Comparison of ENCODE assay signal across 11 mouse cellular contexts in genomic region chr1:152304487-152305130, GRCm38 (mm10).
DNase-seq lines count a peak whose midpoint lies in the region; ATAC-seq and TF ChIP-seq lines count a peak whose summit lies in the region.
"Had no signal": no experiment of that assay in that cellular context is flagged by ENCODE, and none has a peak within 500 bp of the region (broad histone marks: within the 10 kb centered on the region; RNA-seq: fewer than 3 reads in every experiment).

No protein-coding gene starts in this region.

- H3K4me2 ChIP-seq in forebrain, embryonic 14.5 days (ENCODE audit: low read length): no peak overlapping the region
- H3K4me2 ChIP-seq in heart, embryonic 12.5 days: peak overlapping the region; percentile 45
- no peak overlapping the region for H3K4me2 ChIP-seq in liver, postnatal 0 days (ENCODE audit: low read depth, low read length)

- WGBS in forebrain, embryonic 14.5 days: 74% methylated on average over 14 of the region's 14 CpGs
- WGBS in forebrain, embryonic 10.5 days: 89% methylated on average over 14 of the region's 14 CpGs
- 38% methylated on average over 14 of the region's 14 CpGs for whole genome bisulfite sequencing in heart, embryonic 12.5 days
- WGBS in liver, postnatal 0 days (ENCODE audit: insufficient replicate concordance): 51% methylated on average over 14 of the region's 14 CpGs

- DNase-seq in forebrain, embryonic 14.5 days (ENCODE audit: low spot score): peak; percentile 40
- no peak for DNase-seq in forebrain, embryonic 10.5 days (ENCODE audit: extremely low spot score, low spot score)
- peak; percentile 19 for DNase-seq in right cerebral cortex, adult 18-20 months
- DNase-seq in right cerebral cortex, postnatal 4 days: no peak
- no peak for DNase-seq in B cell, adult 2 months
- no peak for DNase-seq in thymus, postnatal 14 days
- DNase-seq in liver, postnatal 0 days: no peak

- no peaks in the 10 kb centered on the region for H3K9me3 ChIP-seq in forebrain, embryonic 14.5 days (replicated peaks; ENCODE audit: control insufficient read depth, low read length)
- no peaks in the 10 kb centered on the region for H3K9me3 ChIP-seq in forebrain, embryonic 10.5 days
- H3K9me3 ChIP-seq in heart, embryonic 12.5 days (replicated peaks): no peaks in the 10 kb centered on the region
- no peaks in the 10 kb centered on the region for H3K9me3 ChIP-seq in liver, postnatal 0 days (ENCODE audit: low read length)

- no peak overlapping the region for H3K9ac ChIP-seq in forebrain, embryonic 14.5 days (ENCODE audit: low read length)
- H3K9ac ChIP-seq in heart, embryonic 12.5 days: no peak overlapping the region
- H3K9ac ChIP-seq in liver, postnatal 0 days (replicated peaks): no peak overlapping the region

- H3K27ac ChIP-seq in forebrain, embryonic 14.5 days (ENCODE audit: low read depth, low read length): no peak overlapping the region
- H3K27ac ChIP-seq in forebrain, embryonic 10.5 days: no peak overlapping the region
- H3K27ac ChIP-seq in heart, embryonic 12.5 days (ENCODE audit: poor library complexity, severe bottlenecking): peak overlapping the region; percentile 93
- H3K27ac ChIP-seq in liver, postnatal 0 days (ENCODE audit: low read depth): no peak overlapping the region
- H3K27ac ChIP-seq: macrophage had no signal

- ATAC-seq in forebrain, embryonic 14.5 days: no peak
- ATAC-seq in heart, embryonic 12.5 days (ENCODE audit: insufficient number of reproducible peaks, low FRiP score): 0 out of 2 replicates have a peak, but pooled peaks have one; percentile 51
- ATAC-seq in liver, postnatal 0 days: no peak
- ATAC-seq: inflammation-experienced regulatory T-cells, adult 6 months had no signal

- no peaks in the 10 kb centered on the region for H3K4me1 ChIP-seq in forebrain, embryonic 14.5 days (ENCODE audit: control insufficient read depth, insufficient read depth, low read length)
- H3K4me1 ChIP-seq in forebrain, embryonic 10.5 days: no peaks in the 10 kb centered on the region
- peaks cover 22% of the 10 kb centered on the region for H3K4me1 ChIP-seq in heart, embryonic 12.5 days (replicated peaks)
- H3K4me1 ChIP-seq in liver, postnatal 0 days (ENCODE audit: insufficient read depth): no peaks in the 10 kb centered on the region

- no peak overlapping the region for H3K4me3 ChIP-seq in forebrain, embryonic 14.5 days (ENCODE audit: low read depth, low read length)
- no peak overlapping the region for H3K4me3 ChIP-seq in forebrain, embryonic 10.5 days
- H3K4me3 ChIP-seq in heart, embryonic 12.5 days: no peak overlapping the region
- H3K4me3 ChIP-seq in liver, postnatal 0 days (ENCODE audit: low read depth, low read length): no peak overlapping the region
- H3K4me3 ChIP-seq: erythroblast, embryonic 14.5 days had no signal

- TF ChIP-seq EP300 in liver, postnatal 0 days (IDR thresholded peaks at IDR 0.05; ENCODE audit: low read depth): no peak

- no peak for TF ChIP-seq CTCF in liver, postnatal 0 days (IDR thresholded peaks at IDR 0.05; ENCODE audit: low read depth)

- no peaks in the 10 kb centered on the region for H3K36me3 ChIP-seq in forebrain, embryonic 14.5 days (ENCODE audit: control insufficient read depth, insufficient read depth, low read length)
- no peaks in the 10 kb centered on the region for H3K36me3 ChIP-seq in forebrain, embryonic 10.5 days (replicated peaks)
- no peaks in the 10 kb centered on the region for H3K36me3 ChIP-seq in heart, embryonic 12.5 days
- H3K36me3 ChIP-seq in liver, postnatal 0 days (replicated peaks; ENCODE audit: insufficient read depth, low read length): no peaks in the 10 kb centered on the region

- no peaks in the 10 kb centered on the region for H3K27me3 ChIP-seq in forebrain, embryonic 14.5 days (replicated peaks; ENCODE audit: control insufficient read depth, insufficient read depth, low read length)
- no peaks in the 10 kb centered on the region for H3K27me3 ChIP-seq in forebrain, embryonic 10.5 days (ENCODE audit: poor library complexity, severe bottlenecking)
- H3K27me3 ChIP-seq in heart, embryonic 12.5 days (replicated peaks): no peaks in the 10 kb centered on the region
- no peaks in the 10 kb centered on the region for H3K27me3 ChIP-seq in liver, postnatal 0 days (ENCODE audit: insufficient read depth, low read length)

Comparison
In these comparisons a context has a peak if more than half of its experiments do, and no peak if none do; other contexts are left out.
1. DNase-seq: peak in forebrain, embryonic 14.5 days (single experiment) and right cerebral cortex, adult 18-20 months (single experiment); none in forebrain, embryonic 10.5 days (single experiment), right cerebral cortex, postnatal 4 days (single experiment), B cell, adult 2 months (0 of 2), thymus, postnatal 14 days (single experiment) and liver, postnatal 0 days (single experiment).